Mouse (Mus musculus) liver, embryonic 14.5 days (tissue): ENCODE measurements around the gene Egfl6.

Source experiments
- CTCF ChIP-seq: IDR thresholded peaks from 2 replicates; pipeline ENCODE4 v1.5.1; 2016; ENCODE audit warnings: antibody characterized with exemption, low read depth, control low read depth
- EP300 ChIP-seq: IDR thresholded peaks from 2 replicates; pipeline ENCODE4 v1.6.1; 2016; ENCODE audit warnings: antibody characterized with exemption, low read depth

DNA sequence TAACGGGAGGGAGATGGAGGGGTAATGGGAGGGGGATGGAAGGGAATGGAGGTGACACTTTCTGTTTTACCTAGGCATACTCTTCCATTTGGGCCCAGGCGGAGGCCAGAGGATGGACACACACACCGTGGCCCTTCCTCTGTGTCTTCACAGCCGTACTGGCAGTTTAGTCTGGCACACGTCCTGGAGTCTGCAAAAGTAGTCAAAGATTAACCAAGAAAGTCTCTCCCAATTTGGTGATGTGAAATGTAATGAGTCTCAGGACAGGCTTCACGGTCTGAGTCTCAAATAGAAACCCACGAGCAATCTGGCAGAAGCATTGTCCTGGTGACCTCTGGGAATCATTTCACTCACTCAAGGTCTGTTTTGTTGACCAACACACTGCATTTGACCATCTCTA lies 33.2 kb downstream of the Egfl6 start:
- TF ChIP-seq EP300 (no peak), CTCF (no peak)
